Mouse (Mus musculus): ENCODE data around the gene Crim1. TPM values are rescaled to one million over a fixed set of nuclear protein-coding genes. Genes with fewer than 3 reads are reported as not detected.

Crim1 gene
- polyA plus RNA-seq, 1 experiment, result 54.2 TPM

- peaks cover 4% of the 10 kb centered on the region; the same call in 1 of the 2 replicates for H3K4me1 ChIP-seq (ENCODE audit: control insufficient read depth, insufficient read depth, low read length)
- DNase-seq, result peak; percentile 56
- no peaks in the 10 kb centered on the region for H3K27me3 ChIP-seq (replicated peaks; ENCODE audit: control insufficient read depth, insufficient read depth, low read length)
- H3K36me3 ChIP-seq (ENCODE audit: control insufficient read depth, insufficient read depth, low read length), result no peaks in the 10 kb centered on the region
- H3K27ac ChIP-seq (ENCODE audit: insufficient read depth, low read depth, low read length), result peak overlapping the region; percentile 46; the same call in 1 of the 2 replicates
- TF ChIP-seq POLR2A (IDR thresholded peaks at IDR 0.05; ENCODE audit: low read depth, low read length), result no peak
- no peak for TF ChIP-seq CTCF (conservative IDR thresholded peaks at IDR 0.05; ENCODE audit: insufficient read depth, insufficient read length, low read depth, low read length)
- 30% methylated on average over 18 of the region's 18 CpGs for WGBS
- no peak overlapping the region for H3K4me3 ChIP-seq (ENCODE audit: insufficient read depth, low read depth, low read length)
Observed at GRCm38 (mm10) chr17:78322369-78323335, 122.6 kb downstream of the Crim1 start.

GRCm38 (mm10) chr17:78325761-78326332, 125.8 kb downstream of the Crim1 start:
- Histone ChIP-seq H3K36me3 (ENCODE audit: control insufficient read depth, insufficient read depth, low read length) (no peaks in the 10 kb centered on the region), H3K4me1 (ENCODE audit: control insufficient read depth, insufficient read depth, low read length) (peaks cover 7% of the 10 kb centered on the region; the same call in 1 of the 2 replicates), H3K4me3 (ENCODE audit: insufficient read depth, low read depth, low read length) (no peak overlapping the region), H3K27ac (ENCODE audit: insufficient read depth, low read depth, low read length) (no peak overlapping the region), H3K27me3 (replicated peaks; ENCODE audit: control insufficient read depth, insufficient read depth, low read length) (no peaks in the 10 kb centered on the region)
- no peak for DNase-seq
- TF ChIP-seq POLR2A (IDR thresholded peaks at IDR 0.05; ENCODE audit: low read depth, low read length) (no peak), CTCF (conservative IDR thresholded peaks at IDR 0.05; ENCODE audit: insufficient read depth, insufficient read length, low read depth, low read length) (no peak)
- 72% methylated on average over 7 of the region's 7 CpGs for WGBS

- no peak overlapping the region; the same call in 1 of the 2 replicates for H3K27ac ChIP-seq (ENCODE audit: insufficient read depth, low read depth, low read length)
- 63% methylated on average over 2 of the region's 2 CpGs for WGBS
- DNase-seq, result peak; percentile 30
- H3K4me1 ChIP-seq (ENCODE audit: control insufficient read depth, insufficient read depth, low read length), result peaks cover 7% of the 10 kb centered on the region; the same call in 1 of the 2 replicates
- no peaks in the 10 kb centered on the region for H3K36me3 ChIP-seq (ENCODE audit: control insufficient read depth, insufficient read depth, low read length)
- H3K27me3 ChIP-seq (replicated peaks; ENCODE audit: control insufficient read depth, insufficient read depth, low read length), result no peaks in the 10 kb centered on the region
- TF ChIP-seq CTCF (conservative IDR thresholded peaks at IDR 0.05; ENCODE audit: insufficient read depth, insufficient read length, low read depth, low read length) (no peak), POLR2A (IDR thresholded peaks at IDR 0.05; ENCODE audit: low read depth, low read length) (no peak)
- H3K4me3 ChIP-seq (ENCODE audit: insufficient read depth, low read depth, low read length), result no peak overlapping the region
Observed at GRCm38 (mm10) chr17:78326381-78326780, 126.3 kb downstream of the Crim1 start.

GRCm38 (mm10) chr17:78327187-78327586, 127.1 kb downstream of the Crim1 start:
- Histone ChIP-seq H3K4me1 (ENCODE audit: control insufficient read depth, insufficient read depth, low read length) (peaks cover 7% of the 10 kb centered on the region; the same call in 1 of the 2 replicates), H3K27ac (ENCODE audit: insufficient read depth, low read depth, low read length) (no peak overlapping the region), H3K36me3 (ENCODE audit: control insufficient read depth, insufficient read depth, low read length) (no peaks in the 10 kb centered on the region), H3K27me3 (replicated peaks; ENCODE audit: control insufficient read depth, insufficient read depth, low read length) (no peaks in the 10 kb centered on the region), H3K4me3 (ENCODE audit: insufficient read depth, low read depth, low read length) (no peak overlapping the region)
- no peak for TF ChIP-seq CTCF (conservative IDR thresholded peaks at IDR 0.05; ENCODE audit: insufficient read depth, insufficient read length, low read depth, low read length)
- no peak for TF ChIP-seq POLR2A (IDR thresholded peaks at IDR 0.05; ENCODE audit: low read depth, low read length)
- WGBS, result 79% methylated on average over 4 of the region's 4 CpGs
- no peak for DNase-seq

GRCm38 (mm10) chr17:78328287-78328686, 128.2 kb downstream of the Crim1 start:
- Histone ChIP-seq H3K4me3 (ENCODE audit: insufficient read depth, low read depth, low read length) (no peak overlapping the region), H3K4me1 (ENCODE audit: control insufficient read depth, insufficient read depth, low read length) (peaks cover 7% of the 10 kb centered on the region; the same call in 1 of the 2 replicates), H3K27me3 (replicated peaks; ENCODE audit: control insufficient read depth, insufficient read depth, low read length) (no peaks in the 10 kb centered on the region), H3K36me3 (ENCODE audit: control insufficient read depth, insufficient read depth, low read length) (no peaks in the 10 kb centered on the region), H3K27ac (ENCODE audit: insufficient read depth, low read depth, low read length) (peak overlapping the region; percentile 57)
- DNase-seq, result no peak
- TF ChIP-seq POLR2A (IDR thresholded peaks at IDR 0.05; ENCODE audit: low read depth, low read length), result no peak
- TF ChIP-seq CTCF (conservative IDR thresholded peaks at IDR 0.05; ENCODE audit: insufficient read depth, insufficient read length, low read depth, low read length), result no peak
- 53% methylated on average over 3 of the region's 3 CpGs for WGBS

GRCm38 (mm10) chr17:78331438-78331837, 131.4 kb downstream of the Crim1 start:
- Histone ChIP-seq H3K36me3 (ENCODE audit: control insufficient read depth, insufficient read depth, low read length) (peaks cover 3% of the 10 kb centered on the region; the same call in 1 of the 2 replicates), H3K27me3 (replicated peaks; ENCODE audit: control insufficient read depth, insufficient read depth, low read length) (no peaks in the 10 kb centered on the region), H3K27ac (ENCODE audit: insufficient read depth, low read depth, low read length) (no peak overlapping the region), H3K4me1 (ENCODE audit: control insufficient read depth, insufficient read depth, low read length) (0 out of 2 replicates have a peak, but pooled peaks cover 3% of the 10 kb centered on the region), H3K4me3 (ENCODE audit: insufficient read depth, low read depth, low read length) (no peak overlapping the region)
- TF ChIP-seq CTCF (conservative IDR thresholded peaks at IDR 0.05; ENCODE audit: insufficient read depth, insufficient read length, low read depth, low read length), result no peak
- no peak for TF ChIP-seq POLR2A (IDR thresholded peaks at IDR 0.05; ENCODE audit: low read depth, low read length)
- WGBS, result 60% methylated on average over 8 of the region's 8 CpGs
- no peak for DNase-seq

GRCm38 (mm10) chr17:78333275-78333674, 133.2 kb downstream of the Crim1 start:
- H3K4me1 ChIP-seq (ENCODE audit: control insufficient read depth, insufficient read depth, low read length), result 0 out of 2 replicates have a peak, but pooled peaks cover 2% of the 10 kb centered on the region
- no peaks in the 10 kb centered on the region for H3K27me3 ChIP-seq (replicated peaks; ENCODE audit: control insufficient read depth, insufficient read depth, low read length)
- WGBS, result 91% methylated on average over 10 of the region's 10 CpGs
- no peak for DNase-seq
- H3K27ac ChIP-seq (ENCODE audit: insufficient read depth, low read depth, low read length), result no peak overlapping the region
- TF ChIP-seq POLR2A (IDR thresholded peaks at IDR 0.05; ENCODE audit: low read depth, low read length) (no peak), CTCF (conservative IDR thresholded peaks at IDR 0.05; ENCODE audit: insufficient read depth, insufficient read length, low read depth, low read length) (no peak)
- H3K36me3 ChIP-seq (ENCODE audit: control insufficient read depth, insufficient read depth, low read length), result peaks cover 3% of the 10 kb centered on the region; the same call in 1 of the 2 replicates
- H3K4me3 ChIP-seq (ENCODE audit: insufficient read depth, low read depth, low read length), result no peak overlapping the region
